Mouse (Mus musculus) kidney, postnatal 36 days (tissue): ENCODE results near the gene H2-Q1.
"Not testable (repeated sequence)": the region's sequence is repeated elsewhere in the genome, so short reads cannot be mapped to it uniquely, and the experiment has no call there.

Source experiments
- DNase-seq, 2 experiments: peaks; one replicate each; pipeline ENCODE4 v3.0.0; 2021 to 2022; ENCODE audit warnings: mixed read lengths in 2 of 2

The H2-Q1 gene

GRCm38 (mm10) chr17:35320327-35321081 is at the start of gene H2-Q1:
Gene H2-Q1, plus strand, starts transcription at chr17:35320405.
- no peak for DNase-seq

- no peak for DNase-seq
Observed at GRCm38 (mm10) chr17:35272249-35272648, 48.0 kb upstream of the H2-Q1 start.

DNA sequence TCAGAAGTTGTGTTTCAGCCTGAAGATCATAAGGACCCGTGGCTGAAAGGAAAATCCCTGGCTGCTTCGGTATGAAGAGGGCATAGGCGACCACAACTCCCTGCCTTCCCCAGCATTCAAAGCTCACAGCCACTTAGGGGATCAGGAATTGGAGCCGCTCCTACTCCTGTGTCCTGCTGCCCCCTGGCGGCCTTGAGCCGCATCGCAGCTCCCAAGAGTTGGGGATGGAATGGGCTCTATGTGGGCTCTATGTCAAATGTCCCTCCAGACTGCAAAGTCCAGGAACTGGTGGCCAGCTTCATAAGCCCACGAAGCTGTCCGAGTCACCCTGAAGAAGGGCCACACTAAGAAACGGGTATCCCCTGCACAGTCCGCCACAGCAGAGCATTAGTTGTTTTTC is 45.4 kb upstream of the H2-Q1 start:
- peak; percentile 83 to 97 for DNase-seq

DNA sequence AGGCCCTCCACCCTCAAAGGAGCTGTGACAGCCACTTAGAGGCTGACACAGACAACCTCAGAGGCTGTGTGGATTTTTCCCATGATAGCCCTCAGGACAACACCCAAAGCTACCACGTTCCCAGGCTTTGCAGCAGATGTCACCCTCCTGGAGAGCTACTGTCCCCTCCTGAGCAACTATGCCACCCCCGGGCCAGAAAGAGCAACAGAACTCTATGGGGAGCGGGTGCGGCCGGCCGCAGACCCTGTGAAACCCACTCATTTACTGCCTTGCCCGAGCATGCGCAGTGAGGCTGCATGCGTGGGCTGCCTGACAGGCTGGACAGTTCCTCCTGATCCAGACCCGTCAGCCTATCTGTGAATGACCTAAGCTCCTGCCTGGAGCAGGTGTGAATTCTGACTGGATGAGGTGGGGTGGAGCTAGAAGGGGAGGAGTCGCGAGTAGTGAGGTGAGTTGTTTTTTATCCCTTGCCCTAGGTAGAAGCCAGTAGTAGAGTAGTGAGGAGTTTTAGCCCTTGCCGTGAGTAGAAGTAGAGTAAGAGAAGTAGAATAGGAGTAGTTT is 43.8 kb upstream of the H2-Q1 start:
- no peak for DNase-seq

- DNase-seq: no peak
Observed at GRCm38 (mm10) chr17:35278049-35278448, 42.2 kb upstream of the H2-Q1 start.

DNA sequence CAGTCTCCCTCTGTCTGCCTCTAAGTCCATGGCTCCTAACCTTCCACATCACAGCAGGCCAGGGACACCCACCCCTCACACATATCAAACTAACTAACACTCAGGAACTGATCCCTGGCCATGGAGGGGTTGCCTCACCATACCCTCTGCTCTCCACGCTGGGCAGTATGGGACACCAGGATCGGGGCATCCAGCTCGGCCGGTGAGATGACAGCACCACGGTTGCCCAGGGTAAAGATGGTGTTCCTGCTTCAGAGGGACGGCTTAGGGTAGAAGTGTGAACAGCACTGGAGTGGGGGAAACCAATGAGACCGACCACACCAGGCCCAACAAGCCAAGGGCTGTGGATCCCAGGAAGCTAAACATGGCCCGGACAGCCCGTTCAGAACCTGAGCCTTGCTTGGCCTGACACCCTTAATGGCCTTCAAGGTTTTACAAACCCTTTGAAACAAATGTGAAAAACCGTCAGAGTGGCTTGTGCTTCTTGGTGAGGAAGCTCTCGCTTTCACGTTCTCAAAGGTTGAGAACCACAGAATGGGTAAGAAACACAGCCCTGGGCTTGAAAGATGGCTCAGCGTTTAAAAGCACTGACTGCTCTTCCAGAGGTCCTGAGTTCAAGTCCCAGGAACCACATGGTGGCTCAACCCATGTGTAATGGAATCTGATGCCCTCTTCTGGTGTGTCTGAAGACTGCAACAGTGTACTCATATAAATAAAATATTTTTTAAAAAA is 41.1 kb upstream of the H2-Q1 start:
- no peak for DNase-seq

- no peak for DNase-seq
Observed at GRCm38 (mm10) chr17:35280276-35280675, 39.9 kb upstream of the H2-Q1 start.

GRCm38 (mm10) chr17:35285431-35285830 is 34.8 kb upstream of the H2-Q1 start:
- DNase-seq: peak; percentile 45

DNA sequence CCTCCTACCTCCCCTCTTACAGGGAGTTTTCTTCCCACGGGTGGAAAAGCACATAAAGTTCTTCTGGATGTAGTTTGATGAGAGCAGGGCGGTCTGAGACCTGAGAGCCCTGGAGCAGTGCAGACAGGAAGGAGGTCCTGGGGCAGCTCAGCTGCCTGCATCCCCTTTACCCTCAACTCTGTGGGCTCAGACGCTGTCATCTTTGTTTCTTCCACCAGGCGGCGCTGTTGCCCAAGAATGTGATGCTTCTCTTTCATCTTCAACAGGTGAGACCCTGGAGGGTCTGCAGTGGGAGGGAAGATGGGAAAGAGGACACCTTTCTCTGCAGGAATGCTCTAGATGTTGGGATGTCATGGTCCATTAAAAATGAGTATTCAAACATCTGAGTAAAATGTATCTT is 24.4 kb upstream of the H2-Q1 start:
- peak; percentile 51 to 84 for DNase-seq

DNA sequence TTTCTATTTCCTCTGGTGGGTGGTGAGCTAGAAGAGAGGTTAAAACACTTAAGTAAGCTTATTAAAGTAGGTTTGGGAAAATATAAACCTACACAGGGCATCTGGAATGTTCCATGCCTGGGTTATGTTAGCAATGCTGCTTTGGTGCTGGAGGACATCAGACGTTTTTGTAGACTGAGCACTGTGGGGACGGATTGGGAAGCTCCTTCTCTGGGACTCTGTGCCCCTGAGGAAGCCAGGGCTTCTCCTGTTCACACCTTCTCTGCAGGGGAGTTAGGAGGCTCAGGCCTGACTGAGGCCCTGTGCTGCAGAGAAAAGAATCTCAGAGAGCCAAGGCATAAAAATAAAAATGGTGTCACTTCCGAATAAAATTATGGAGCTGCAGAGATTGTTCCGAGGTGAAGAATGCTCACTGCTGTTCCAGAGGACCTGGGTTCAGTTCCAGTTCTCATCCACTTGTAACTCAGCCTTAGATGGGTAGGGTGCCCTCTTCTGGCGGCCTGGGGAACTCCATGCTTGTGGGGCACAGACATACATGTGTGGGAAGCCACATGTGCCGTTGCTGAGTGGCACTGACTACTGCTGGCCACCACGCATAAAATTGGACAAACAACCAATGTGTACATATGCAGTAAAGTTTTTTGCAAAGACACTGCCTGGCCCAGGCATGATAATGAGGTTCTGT is 19.8 kb upstream of the H2-Q1 start:
- DNase-seq: peak in 1 of 2 experiments; percentile 29

DNA sequence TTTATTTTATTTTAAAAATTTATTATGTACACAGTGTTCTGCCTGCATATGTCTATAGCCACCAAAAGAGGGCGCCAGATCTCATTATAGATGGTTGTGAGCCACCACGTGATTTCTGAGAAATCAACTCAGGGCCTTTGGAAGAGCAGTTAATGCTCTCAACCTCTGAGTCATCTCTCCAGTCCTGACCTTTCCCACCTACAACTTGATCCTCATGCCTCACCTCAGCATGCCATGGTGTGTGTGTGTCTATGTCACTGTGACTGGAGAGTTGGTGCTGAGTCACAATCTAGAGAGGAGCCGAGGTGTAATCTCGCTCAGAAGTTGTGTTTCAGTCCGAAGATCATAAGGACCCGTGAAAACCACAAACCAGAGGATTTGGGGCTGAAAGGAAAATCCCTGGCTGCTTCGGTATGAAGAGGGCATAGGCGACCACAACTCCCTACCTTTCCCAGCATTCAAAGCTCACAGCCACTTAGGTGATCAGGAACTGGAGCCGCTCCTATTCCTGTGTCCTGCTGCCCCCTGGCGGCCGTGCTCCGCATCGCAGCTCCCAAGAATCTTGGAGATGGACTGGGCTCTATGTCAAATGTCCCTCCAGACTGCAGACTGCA is 18.5 kb upstream of the H2-Q1 start:
- peak; percentile 93 to 99 for DNase-seq

DNA sequence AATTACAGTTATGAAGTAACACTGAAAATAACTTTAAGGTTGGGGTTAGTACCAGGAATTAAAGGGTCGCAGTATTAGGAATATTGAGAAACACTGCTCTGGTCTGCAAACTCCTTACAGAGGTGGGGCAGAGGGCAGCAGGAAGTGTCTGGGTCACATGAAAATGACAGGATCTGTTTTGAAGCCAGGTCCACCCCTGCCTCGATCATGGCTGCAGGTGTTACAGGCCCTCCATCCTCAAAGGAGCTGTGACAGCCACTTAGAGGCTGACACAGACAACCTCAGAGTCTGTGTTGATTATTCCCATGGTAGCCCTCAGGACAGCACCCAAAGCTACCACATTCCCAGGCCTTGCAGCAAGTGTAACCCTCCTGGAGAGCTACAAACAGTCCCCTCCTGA is 16.9 kb upstream of the H2-Q1 start:
- DNase-seq: no peak

DNA sequence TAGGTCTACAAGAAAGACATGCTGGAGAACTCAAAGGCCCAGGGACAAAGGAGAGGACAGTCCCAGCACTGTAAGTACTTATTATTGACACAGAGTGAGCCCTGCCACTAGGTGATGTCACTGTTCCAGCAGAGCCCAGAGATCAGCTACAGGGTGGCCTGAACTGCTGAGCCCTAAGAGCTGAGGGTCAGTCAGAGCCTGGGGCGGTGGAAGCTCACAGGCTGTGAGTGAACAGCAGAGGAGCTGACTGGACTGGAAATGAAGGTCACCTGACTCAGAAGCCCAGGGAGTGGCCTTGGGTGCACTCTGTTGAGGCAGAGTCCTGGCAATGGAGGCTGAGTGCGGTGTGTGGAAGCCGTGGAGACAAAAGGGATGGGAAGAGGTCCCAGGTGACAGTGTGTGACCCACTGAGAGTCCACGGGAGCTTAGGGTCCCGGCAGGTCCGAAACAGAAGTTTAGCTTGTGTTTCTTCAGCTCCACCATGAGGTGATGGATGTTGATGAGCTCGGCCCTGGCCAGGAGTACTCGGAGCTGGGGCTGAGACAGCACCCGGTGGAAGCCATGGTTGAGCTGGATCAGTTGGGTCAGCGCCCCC is 16.4 kb upstream of the H2-Q1 start:
- no peak for DNase-seq

GRCm38 (mm10) chr17:35304478-35304877 is 15.7 kb upstream of the H2-Q1 start:
- peak in 1 of 2 experiments; percentile 14 for DNase-seq

DNA sequence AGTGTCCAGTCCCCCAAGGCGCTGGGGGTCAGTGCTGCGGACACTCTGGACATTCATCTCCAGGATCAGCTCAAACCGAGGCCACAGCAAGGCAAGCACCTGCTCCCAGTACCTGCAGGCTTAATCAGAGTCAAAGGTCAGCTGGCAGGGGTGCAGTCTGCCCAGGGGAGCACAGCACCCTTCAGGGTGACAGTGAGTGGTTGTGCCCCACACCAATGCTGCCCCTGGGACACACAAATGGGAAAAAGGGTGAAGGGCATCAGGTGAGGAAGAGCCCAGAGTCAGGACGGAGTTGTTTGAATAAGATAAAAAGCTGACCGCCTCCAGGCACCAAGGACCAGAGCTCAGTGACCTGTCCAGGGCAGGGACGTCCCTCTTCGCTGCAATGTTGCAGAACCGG is 15.3 kb upstream of the H2-Q1 start:
- DNase-seq: not testable (repeated sequence)

DNA sequence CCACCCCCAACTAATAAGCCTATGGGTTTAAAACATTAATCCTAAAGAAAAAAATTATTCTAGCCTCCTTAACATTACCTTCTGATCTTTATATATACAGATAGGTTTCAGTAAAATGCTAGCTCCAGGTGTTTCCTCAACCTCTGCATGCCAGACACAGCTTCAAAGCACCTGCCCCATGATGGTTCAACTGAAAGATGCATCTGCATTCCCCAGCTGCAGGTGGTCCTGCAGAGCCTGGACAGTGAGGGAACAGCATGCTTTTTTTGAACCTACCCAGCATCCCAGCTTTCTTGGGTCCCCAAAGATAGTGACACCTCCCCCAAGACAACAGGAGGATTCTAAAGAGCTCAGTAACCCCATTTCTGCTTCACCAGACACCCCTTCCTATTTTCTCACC is 1.5 kb upstream of the H2-Q1 start:
- no peak for DNase-seq

GRCm38 (mm10) chr17:35325124-35325523 is 4.9 kb downstream of the H2-Q1 start:
- peak in 1 of 2 experiments; percentile 21 for DNase-seq

DNA sequence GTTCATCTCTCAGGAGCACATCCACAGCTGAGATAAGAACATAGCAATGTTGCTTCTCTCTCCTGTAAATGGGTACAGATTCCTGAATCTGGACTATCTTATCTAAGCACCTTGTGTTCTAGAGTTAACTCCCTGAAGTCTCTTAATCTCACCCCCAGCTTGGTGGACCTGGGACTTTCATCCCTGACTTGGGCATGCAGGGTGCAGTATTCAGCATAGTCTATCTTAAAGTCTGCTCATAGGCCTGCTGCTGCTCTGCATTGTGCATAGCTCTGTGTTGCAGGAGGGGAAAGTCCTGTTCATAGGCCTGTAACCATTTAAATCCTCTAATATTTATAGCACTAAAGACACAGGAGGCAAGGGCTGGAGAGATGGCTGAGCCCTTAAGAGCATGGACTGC is 5.8 kb downstream of the H2-Q1 start:
- DNase-seq: not testable (repeated sequence)

DNA sequence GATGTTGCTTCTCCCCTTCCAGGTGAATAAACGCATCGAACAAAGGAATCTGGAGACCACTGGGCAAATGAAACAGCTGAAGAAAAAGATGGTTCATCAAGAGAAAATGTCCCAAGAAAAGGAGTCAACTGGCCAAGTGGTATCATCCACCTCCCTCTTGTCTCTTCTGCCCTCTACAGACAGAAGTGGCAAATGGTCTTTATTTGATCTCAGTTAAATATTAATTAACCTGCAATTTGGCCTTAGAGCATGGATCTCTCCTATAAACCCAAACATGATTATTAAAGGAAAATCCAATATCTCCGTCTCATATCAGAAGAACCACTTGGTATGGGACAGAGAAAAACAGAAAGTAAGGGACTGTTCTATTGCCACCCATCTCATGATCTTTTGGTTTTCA is 9.5 kb downstream of the H2-Q1 start:
- not testable (repeated sequence) for DNase-seq

DNA sequence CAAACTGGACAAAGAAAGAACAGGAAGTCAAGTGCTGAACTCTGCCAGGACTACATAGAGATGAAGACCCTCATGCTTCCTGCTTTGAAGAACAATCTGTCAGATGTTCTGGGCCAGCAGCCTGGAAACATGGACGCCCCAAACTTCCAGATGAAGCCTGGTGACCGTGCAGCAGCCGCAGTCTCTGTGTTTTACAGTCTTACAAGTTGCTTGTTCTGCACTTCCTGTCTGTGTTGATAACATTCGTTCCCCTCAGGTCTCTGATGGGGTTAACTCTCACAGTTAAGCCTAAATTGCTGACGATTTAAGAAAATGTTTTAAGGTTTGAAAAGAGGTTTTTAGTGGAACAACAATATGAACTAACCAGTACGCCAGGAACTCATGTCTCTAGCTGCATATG is 11.3 kb downstream of the H2-Q1 start:
- DNase-seq: not testable (repeated sequence)

- peak; percentile 11 to 14 for DNase-seq
Observed at GRCm38 (mm10) chr17:35342071-35342671, 22.0 kb downstream of the H2-Q1 start, which contains the start of gene H2-Q2. Gene H2-Q2, plus strand, starts transcription at chr17:35342242.
